Mouse (Mus musculus): ENCODE measurements at regions not wholly inside any gene's neighbourhood (a gene's known extent, or its start where the extent isn't known, plus 50 kb on each side); places are given as distances from the start of the nearest gene placed in this dataset.

GRCm38 (mm10) chr10:118803922-118804557 lies 66.0 kb downstream of the Dyrk2 start:
- ATAC-seq (ENCODE audit: extremely low read depth, insufficient number of reproducible peaks, low FRiP score, poor library complexity, severe bottlenecking) (no peak), DNase-seq (ENCODE audit: low spot score) (no peak)
- Histone ChIP-seq H3K27me3 (ENCODE audit: insufficient read depth, low read length) (no peaks in the 10 kb centered on the region), H3K4me1 (ENCODE audit: insufficient read depth, low read depth, low read length) (no peaks in the 10 kb centered on the region), H3K4me3 (ENCODE audit: low read depth, low read length) (no peak overlapping the region), H3K9me3 (replicated peaks) (peaks cover 35% of the 10 kb centered on the region), H3K36me3 (replicated peaks) (no peaks in the 10 kb centered on the region)
- TF ChIP-seq CTCF (IDR thresholded peaks at IDR 0.05; ENCODE audit: low read depth, low read length) (no peak), GATA1 (IDR thresholded peaks at IDR 0.05; ENCODE audit: borderline replicate concordance, low read length) (no peak), TAL1 (conservative IDR thresholded peaks at IDR 0.05; ENCODE audit: low read depth, low read length) (no peak), POLR2AphosphoS5 (IDR thresholded peaks at IDR 0.05; ENCODE audit: insufficient replicate concordance, low read depth, low read length) (no peak)

GRCm38 (mm10) chr10:118804574-118804973 lies 65.4 kb downstream of the Dyrk2 start:
- Histone ChIP-seq H3K9me3 (replicated peaks) (peaks cover 35% of the 10 kb centered on the region), H3K27me3 (ENCODE audit: insufficient read depth, low read length) (no peaks in the 10 kb centered on the region), H3K36me3 (replicated peaks) (no peaks in the 10 kb centered on the region), H3K4me1 (ENCODE audit: insufficient read depth, low read depth, low read length) (no peaks in the 10 kb centered on the region), H3K4me3 (ENCODE audit: low read depth, low read length) (no peak overlapping the region)
- DNase-seq (ENCODE audit: low spot score) (no peak), ATAC-seq (ENCODE audit: extremely low read depth, insufficient number of reproducible peaks, low FRiP score, poor library complexity, severe bottlenecking) (no peak)
- no peak for TF ChIP-seq GATA1 (IDR thresholded peaks at IDR 0.05; ENCODE audit: borderline replicate concordance, low read length)

Measured in G1E (cell line).